Mouse (Mus musculus): ENCODE results near the gene Hoxb9. TPM values are rescaled to one million over a fixed set of nuclear protein-coding genes. Genes with fewer than 3 reads are reported as not detected.

Gene Hoxb9
- polyA plus RNA-seq, 1 experiment: not detected

DNA sequence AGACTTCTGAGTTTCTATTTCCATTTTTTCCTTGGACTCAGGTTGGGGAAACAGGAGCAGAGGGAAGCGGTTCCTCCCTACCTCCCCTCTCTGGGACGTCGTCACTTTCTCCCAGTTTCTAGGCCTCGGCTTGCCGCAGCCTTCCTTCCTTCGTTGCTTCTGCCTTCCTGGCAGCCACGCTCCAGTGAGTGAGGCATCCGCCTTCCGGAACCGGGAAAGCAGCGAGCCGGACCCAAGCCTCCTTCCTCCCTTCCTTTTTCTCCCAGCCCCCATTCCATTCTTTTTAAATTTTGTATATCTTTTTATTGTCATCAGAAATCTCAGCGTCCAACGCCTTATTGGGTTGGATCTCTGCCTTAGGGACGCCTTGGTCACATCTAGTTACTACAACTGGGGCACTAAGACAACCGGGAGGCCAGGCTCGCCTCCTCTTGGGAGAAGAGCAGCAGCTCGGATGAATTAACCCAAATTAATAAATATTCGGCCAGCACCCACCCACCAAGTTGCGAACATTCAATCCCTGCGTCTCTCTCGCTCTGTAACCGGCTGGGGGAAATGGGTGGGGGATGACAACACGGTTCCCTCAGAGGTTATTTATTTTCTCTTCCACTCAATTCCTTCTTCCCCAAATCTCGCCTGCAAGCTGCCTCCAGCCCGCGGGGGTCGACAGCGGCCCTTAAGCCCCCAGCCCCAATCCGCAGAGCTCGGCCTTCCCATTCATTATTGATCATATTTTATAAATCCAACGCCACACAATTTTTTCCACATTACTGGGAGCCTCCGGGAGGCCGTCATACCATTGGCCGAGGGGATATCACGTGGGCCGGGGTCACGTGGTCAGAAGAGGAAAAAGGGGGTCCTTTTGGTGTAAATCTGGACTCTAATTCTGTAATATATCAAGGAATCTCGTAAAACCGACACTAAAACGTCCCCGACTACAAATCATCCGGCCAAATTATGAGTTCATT lies 14.8 kb downstream of the Hoxb9 start, which contains the start of gene Hoxb7:
Gene Hoxb7 (plus strand): TSS at position 853 of the 968 bp plus-strand sequence.
- no peaks in the 10 kb centered on the region; the same call in 1 of the 2 replicates for H3K4me1 ChIP-seq (ENCODE audit: control insufficient read depth, insufficient read depth, low read length)
- no peak within 1 kb of the TSS for H3K4me3 ChIP-seq (ENCODE audit: insufficient read depth, low read depth, low read length)
- 3% methylated on average over 43 of the region's 43 CpGs for WGBS
- H3K27ac ChIP-seq (ENCODE audit: insufficient read depth, low read depth, low read length): no peak within 1 kb of the TSS
- TF ChIP-seq CTCF (IDR thresholded peaks at IDR 0.05; ENCODE audit: insufficient read depth, low read depth, low read length) (no peak), POLR2A (IDR thresholded peaks at IDR 0.05; ENCODE audit: insufficient read depth, low read depth, low read length) (no peak)

DNA sequence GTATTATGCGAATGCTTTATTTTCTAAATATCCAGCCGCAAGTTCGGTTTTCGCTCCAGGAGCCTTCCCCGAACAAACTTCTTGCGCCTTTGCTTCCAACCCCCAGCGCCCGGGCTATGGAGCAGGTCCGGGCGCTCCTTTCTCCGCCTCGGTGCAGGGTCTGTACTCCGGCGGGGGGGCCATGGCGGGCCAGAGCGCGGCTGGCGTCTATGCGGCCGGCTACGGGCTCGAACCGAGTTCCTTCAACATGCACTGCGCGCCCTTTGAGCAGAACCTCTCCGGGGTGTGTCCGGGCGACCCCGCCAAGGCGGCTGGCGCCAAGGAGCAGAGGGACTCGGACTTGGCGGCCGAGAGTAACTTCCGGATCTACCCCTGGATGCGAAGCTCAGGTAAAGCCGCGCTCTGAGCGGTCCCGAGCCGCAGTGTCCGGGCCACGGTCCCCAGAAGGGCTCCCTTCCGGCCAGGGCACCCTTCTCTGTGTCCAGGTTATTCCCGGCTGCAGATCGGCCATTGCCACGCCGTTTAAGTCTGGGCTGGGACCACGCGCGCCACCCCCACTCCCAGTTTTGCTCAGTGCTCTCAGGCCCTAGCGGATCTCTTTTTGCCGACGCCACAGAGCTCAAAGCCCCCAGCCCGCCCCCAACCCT lies 15.6 kb downstream of the Hoxb9 start:
- 3% methylated on average over 55 of the region's 55 CpGs for WGBS
- Histone ChIP-seq H3K4me3 (ENCODE audit: insufficient read depth, low read depth, low read length) (no peak overlapping the region), H3K4me1 (ENCODE audit: control insufficient read depth, insufficient read depth, low read length) (no peaks in the 10 kb centered on the region; the same call in 1 of the 2 replicates), H3K27ac (ENCODE audit: insufficient read depth, low read depth, low read length) (no peak overlapping the region)
- TF ChIP-seq CTCF (IDR thresholded peaks at IDR 0.05; ENCODE audit: insufficient read depth, low read depth, low read length) (no peak), POLR2A (IDR thresholded peaks at IDR 0.05; ENCODE audit: insufficient read depth, low read depth, low read length) (no peak)

DNA sequence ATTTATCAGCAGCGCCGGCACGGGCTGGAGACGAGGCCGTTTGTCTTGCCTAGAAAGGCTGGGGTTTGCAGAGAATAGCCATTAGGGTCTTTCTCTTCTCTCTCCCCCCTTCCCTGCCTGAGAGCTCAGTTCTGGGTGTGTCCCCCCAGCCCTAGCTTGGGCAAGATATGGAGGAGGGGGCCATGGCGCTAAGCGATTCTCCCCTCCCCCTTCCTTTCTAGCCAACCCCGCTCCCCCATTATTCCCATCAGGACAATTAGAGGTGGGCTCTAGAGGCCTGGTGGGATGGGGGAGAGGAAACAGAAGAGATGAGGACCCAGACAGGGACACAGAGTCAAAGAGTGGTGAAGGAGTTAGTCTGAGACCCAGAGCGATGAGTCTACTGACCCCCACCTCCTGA lies 16.2 kb downstream of the Hoxb9 start:
- WGBS: 1% methylated on average over 9 of the region's 9 CpGs
- no peak overlapping the region for H3K4me3 ChIP-seq (ENCODE audit: insufficient read depth, low read depth, low read length)

DNA sequence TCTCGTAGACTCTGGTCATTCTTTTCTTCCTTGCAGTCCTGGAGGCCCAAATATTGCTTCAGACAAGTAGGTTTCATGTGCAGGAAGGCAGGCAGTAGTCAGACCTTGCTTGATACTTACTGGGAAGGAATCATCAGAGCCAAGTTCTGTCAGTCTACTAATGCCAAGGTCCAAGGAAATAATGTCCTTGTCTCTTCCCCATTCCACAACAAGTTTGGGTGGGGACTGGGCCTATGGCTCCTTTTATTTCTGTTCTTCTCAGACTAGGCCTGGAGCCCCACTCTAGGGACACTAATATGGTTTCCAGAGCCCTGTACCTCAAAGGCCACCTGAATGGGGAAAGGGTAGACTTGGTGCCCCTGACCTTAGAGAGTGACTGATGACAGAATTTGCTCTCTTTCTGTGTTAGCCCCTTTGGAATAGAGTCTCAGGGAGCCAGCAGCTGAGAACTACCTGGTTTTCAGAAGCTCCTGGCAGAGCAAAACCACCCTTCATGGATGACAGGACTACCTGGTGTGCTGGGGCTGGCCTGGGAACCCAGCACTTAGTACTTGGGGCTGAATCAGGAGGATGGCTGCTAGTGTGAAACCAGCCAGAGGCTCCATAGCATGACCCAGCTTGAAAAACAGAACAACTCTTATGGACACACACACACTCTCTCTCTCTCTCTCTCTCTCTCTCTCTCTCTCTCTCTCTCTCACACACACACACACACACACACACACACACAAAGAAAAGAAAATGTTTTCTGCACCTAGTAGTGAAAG lies 17.4 kb downstream of the Hoxb9 start:
- Histone ChIP-seq H3K27ac (ENCODE audit: insufficient read depth, low read depth, low read length) (no peak overlapping the region), H3K4me3 (ENCODE audit: insufficient read depth, low read depth, low read length) (no peak overlapping the region), H3K4me1 (ENCODE audit: control insufficient read depth, insufficient read depth, low read length) (no peaks in the 10 kb centered on the region; the same call in 1 of the 2 replicates)
- TF ChIP-seq CTCF (IDR thresholded peaks at IDR 0.05; ENCODE audit: insufficient read depth, low read depth, low read length): no peak
- no peak for TF ChIP-seq POLR2A (IDR thresholded peaks at IDR 0.05; ENCODE audit: insufficient read depth, low read depth, low read length)
- whole genome bisulfite sequencing: 10% methylated on average over 1 of the region's 1 CpGs

More for the DNA sequence above, 16.2 kb downstream of the Hoxb9 start:
- no peak overlapping the region for H3K27ac ChIP-seq (ENCODE audit: insufficient read depth, low read depth, low read length)
- no peaks in the 10 kb centered on the region; the same call in 1 of the 2 replicates for H3K4me1 ChIP-seq (ENCODE audit: control insufficient read depth, insufficient read depth, low read length)
- TF ChIP-seq POLR2A (IDR thresholded peaks at IDR 0.05; ENCODE audit: insufficient read depth, low read depth, low read length) (no peak), CTCF (IDR thresholded peaks at IDR 0.05; ENCODE audit: insufficient read depth, low read depth, low read length) (no peak)

DNA sequence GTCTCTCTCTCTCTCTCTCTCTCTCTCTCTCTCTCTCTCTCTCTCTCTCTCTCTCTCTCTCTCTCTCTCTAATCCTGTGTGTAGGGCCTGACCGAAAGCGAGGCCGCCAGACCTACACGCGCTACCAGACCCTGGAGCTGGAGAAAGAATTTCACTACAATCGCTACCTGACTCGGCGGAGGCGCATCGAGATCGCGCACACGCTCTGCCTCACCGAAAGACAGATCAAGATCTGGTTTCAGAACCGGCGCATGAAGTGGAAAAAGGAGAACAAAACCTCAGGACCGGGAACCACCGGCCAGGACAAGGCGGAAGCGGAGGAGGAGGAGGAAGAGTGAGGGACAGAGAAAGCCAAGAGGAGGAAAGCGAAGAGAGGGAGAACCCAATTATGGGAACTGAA lies 18.0 kb downstream of the Hoxb9 start:
- no peaks in the 10 kb centered on the region; the same call in 1 of the 2 replicates for H3K4me1 ChIP-seq (ENCODE audit: control insufficient read depth, insufficient read depth, low read length)
- H3K27ac ChIP-seq (ENCODE audit: insufficient read depth, low read depth, low read length): no peak overlapping the region
- H3K4me3 ChIP-seq (ENCODE audit: insufficient read depth, low read depth, low read length): no peak overlapping the region
- WGBS: 4% methylated on average over 21 of the region's 21 CpGs
- no peak for TF ChIP-seq CTCF (IDR thresholded peaks at IDR 0.05; ENCODE audit: insufficient read depth, low read depth, low read length)
- no peak for TF ChIP-seq POLR2A (IDR thresholded peaks at IDR 0.05; ENCODE audit: insufficient read depth, low read depth, low read length)

DNA sequence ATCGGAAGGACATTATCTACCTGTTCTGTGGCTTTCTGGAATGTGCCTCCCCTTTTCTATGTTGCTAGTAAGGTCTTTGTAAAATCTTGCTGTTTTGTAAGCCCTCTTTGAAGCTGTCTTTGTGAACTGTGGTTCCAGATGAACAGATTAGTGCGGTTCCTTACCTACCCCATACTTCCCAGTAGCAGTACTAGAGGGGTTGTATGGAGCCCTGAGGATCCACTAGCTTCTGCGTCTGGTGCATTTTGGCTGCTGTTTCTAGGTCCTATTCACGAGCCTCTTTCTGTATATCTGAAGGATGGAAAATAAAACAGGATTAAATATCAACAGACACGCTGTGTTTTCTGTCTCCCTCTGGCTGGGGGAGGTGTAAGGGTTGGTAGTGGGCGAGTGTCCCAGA lies 18.6 kb downstream of the Hoxb9 start:
- Histone ChIP-seq H3K27ac (ENCODE audit: insufficient read depth, low read depth, low read length) (no peak overlapping the region), H3K4me1 (ENCODE audit: control insufficient read depth, insufficient read depth, low read length) (no peaks in the 10 kb centered on the region), H3K4me3 (ENCODE audit: insufficient read depth, low read depth, low read length) (no peak overlapping the region)
- 10% methylated on average over 6 of the region's 6 CpGs for WGBS
- TF ChIP-seq CTCF (IDR thresholded peaks at IDR 0.05; ENCODE audit: insufficient read depth, low read depth, low read length) (no peak), POLR2A (IDR thresholded peaks at IDR 0.05; ENCODE audit: insufficient read depth, low read depth, low read length) (no peak)

DNA sequence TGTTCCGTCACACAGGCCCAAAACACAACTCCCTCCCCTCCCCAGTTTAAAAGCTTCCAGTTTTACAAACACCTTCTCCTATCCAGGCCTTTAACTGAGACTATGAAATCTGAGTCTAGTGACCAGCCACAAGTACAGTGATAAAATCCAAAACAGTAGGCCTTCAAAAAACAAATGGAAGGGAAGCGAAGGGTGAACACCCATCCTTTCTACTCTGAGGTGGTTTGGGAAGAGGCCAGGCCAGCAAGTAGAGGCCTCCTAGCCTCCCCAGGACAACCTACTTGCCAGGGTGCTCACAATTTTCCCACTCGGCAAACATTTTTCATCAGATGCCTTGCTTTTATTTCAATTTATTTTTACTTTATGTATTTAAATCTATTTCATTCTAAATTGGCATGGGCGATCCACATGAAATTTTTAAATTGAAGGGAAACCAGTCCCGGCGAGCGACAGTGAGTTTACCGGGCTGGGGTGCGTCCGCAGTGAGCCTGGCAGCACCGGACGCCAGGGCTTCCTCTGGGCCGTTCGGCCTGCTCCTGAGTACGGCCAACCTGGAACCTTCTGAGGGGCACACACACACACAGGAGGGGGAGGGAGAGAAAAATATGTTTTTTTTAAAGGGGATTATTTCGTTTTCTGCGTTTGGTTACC lies 19.6 kb downstream of the Hoxb9 start:
- Histone ChIP-seq H3K4me3 (ENCODE audit: insufficient read depth, low read depth, low read length) (no peak overlapping the region), H3K27ac (ENCODE audit: insufficient read depth, low read depth, low read length) (no peak overlapping the region), H3K4me1 (ENCODE audit: control insufficient read depth, insufficient read depth, low read length) (no peaks in the 10 kb centered on the region)
- 13% methylated on average over 17 of the region's 17 CpGs for WGBS
- TF ChIP-seq POLR2A (IDR thresholded peaks at IDR 0.05; ENCODE audit: insufficient read depth, low read depth, low read length) (no peak), CTCF (IDR thresholded peaks at IDR 0.05; ENCODE audit: insufficient read depth, low read depth, low read length) (no peak)
